Mouse (Mus musculus) neural tube, embryonic 14.5 days (tissue): Measurements from ENCODE around the gene Chrna9. TPM values are rescaled to one million over a fixed set of nuclear protein-coding genes. Genes with fewer than 3 reads are reported as not detected.
"Not testable (repeated sequence)": the region's sequence is repeated elsewhere in the genome, so short reads cannot be mapped to it uniquely, and the experiment has no call there.

Source experiments
- ATAC-seq: fragments of 200-750 bp; cut with Nextera tagmentation; 2 replicates; pipeline ENCODE4 v1.8.0; 2017; ENCODE audit warnings: low read depth, mild to moderate bottlenecking, moderate TSS enrichment, moderate library complexity
- H3K27ac ChIP-seq: fragments of 300-500 bp; sonication (generic); 2 replicates; pipeline ENCODE4 v1.5.1; 2014; ENCODE audit warnings: low read depth, mild to moderate bottlenecking, control low read depth, low read length, moderate library complexity, mixed read lengths
- H3K27me3 ChIP-seq: fragments of 300-500 bp; sonication (generic); 2 replicates; pipeline ENCODE4 v1.6.1; 2014; ENCODE audit warnings: low read length; ENCODE audit not compliant: control insufficient read depth, insufficient read depth
- H3K36me3 ChIP-seq: fragments of 300-500 bp; sonication (generic); 2 replicates; pipeline ENCODE4 v1.6.1; 2014; ENCODE audit warnings: low read length, mixed read lengths; ENCODE audit not compliant: control insufficient read depth, insufficient read depth
- H3K4me1 ChIP-seq: fragments of 300-500 bp; sonication (generic); 2 replicates; pipeline ENCODE4 v1.6.1; 2014; ENCODE audit warnings: low read length; ENCODE audit not compliant: control insufficient read depth, insufficient read depth
- H3K4me2 ChIP-seq: fragments of 300-500 bp; sonication (generic); 2 replicates; pipeline ENCODE4 v1.6.1; 2014; ENCODE audit warnings: mild to moderate bottlenecking, low read depth, low read length, control low read depth
- H3K4me3 ChIP-seq: fragments of 300-500 bp; sonication (generic); 2 replicates; pipeline ENCODE4 v1.5.1; 2014; ENCODE audit warnings: low read depth, low read length, control low read depth, mixed read lengths
- H3K9ac ChIP-seq: fragments of 300-500 bp; sonication (generic); replicated peaks from 2 replicates; pipeline ENCODE4 v1.6.1; 2014; ENCODE audit warnings: low read depth, mild to moderate bottlenecking, control low read depth, low read length, mixed read lengths
- H3K9me3 ChIP-seq: fragments of 300-500 bp; sonication (generic); 2 replicates; pipeline ENCODE4 v1.6.1; 2016; ENCODE audit warnings: low read length; ENCODE audit not compliant: control insufficient read depth
- WGBS: fragments of 180-500 bp; shearing (Covaris S2); extraction: QIAGEN DNeasy Blood & Tissue Kit; methylation state at CpG from one replicate; pipeline ENCODE4 v1.1.7; 2014; 5-methylcytosine and 5-hydroxymethylcytosine counted together
- polyA plus RNA-seq: library from polyadenylated mRNA; unstranded; fragments of >200 nt; fragmentation: Nextera tagmentation; extraction: Ambion mirVana; gene quantifications from 2 replicates; pipeline ENCODE4 v1.2.1, GENCODE M21; 2014

The Chrna9 gene
- polyA plus RNA-seq, 1 experiment from 2014 or later, result not detected

GRCm38 (mm10) chr5:65960597-65960950 is 25.9 kb downstream of the Chrna9 start:
- no peaks in the 10 kb centered on the region for H3K36me3 ChIP-seq
- no peaks in the 10 kb centered on the region for H3K4me1 ChIP-seq
- no peak for ATAC-seq
- no peaks in the 10 kb centered on the region for H3K9me3 ChIP-seq
- H3K9ac ChIP-seq, result no peak overlapping the region
- no peaks in the 10 kb centered on the region for H3K27me3 ChIP-seq
- no peak overlapping the region for H3K27ac ChIP-seq
- H3K4me2 ChIP-seq, result no peak overlapping the region
- 91% methylated on average over 11 of the region's 11 CpGs for WGBS
- H3K4me3 ChIP-seq, result no peak overlapping the region

GRCm38 (mm10) chr5:65963291-65963690 is 28.6 kb downstream of the Chrna9 start:
- Histone ChIP-seq H3K27me3 (no peaks in the 10 kb centered on the region), H3K36me3 (no peaks in the 10 kb centered on the region), H3K9me3 (no peaks in the 10 kb centered on the region), H3K4me2 (no peak overlapping the region), H3K9ac (no peak overlapping the region), H3K27ac (no peak overlapping the region), H3K4me1 (no peaks in the 10 kb centered on the region), H3K4me3 (no peak overlapping the region)
- WGBS, result 92% methylated on average over 5 of the region's 5 CpGs
- ATAC-seq, result no peak

- H3K4me1 ChIP-seq, result no peaks in the 10 kb centered on the region
- no peak overlapping the region for H3K4me2 ChIP-seq
- no peak overlapping the region for H3K27ac ChIP-seq
- H3K4me3 ChIP-seq, result no peak overlapping the region
- H3K9ac ChIP-seq, result no peak overlapping the region
- no peak for ATAC-seq
- H3K27me3 ChIP-seq, result no peaks in the 10 kb centered on the region
- H3K36me3 ChIP-seq, result no peaks in the 10 kb centered on the region
- WGBS, result 69% methylated on average over 7 of the region's 7 CpGs
- no peaks in the 10 kb centered on the region for H3K9me3 ChIP-seq
Measured at GRCm38 (mm10) chr5:65965771-65966279, 31.1 kb downstream of the Chrna9 start.

GRCm38 (mm10) chr5:65967091-65967490 is 32.4 kb downstream of the Chrna9 start:
- Histone ChIP-seq H3K4me3 (no peak overlapping the region), H3K9me3 (no peaks in the 10 kb centered on the region), H3K27ac (no peak overlapping the region), H3K4me1 (no peaks in the 10 kb centered on the region), H3K9ac (no peak overlapping the region), H3K36me3 (no peaks in the 10 kb centered on the region), H3K4me2 (no peak overlapping the region), H3K27me3 (no peaks in the 10 kb centered on the region)
- WGBS, result 70% methylated on average over 12 of the region's 12 CpGs
- ATAC-seq, result no peak

- H3K4me1 ChIP-seq, result no peaks in the 10 kb centered on the region
- 97% methylated on average over 3 of the region's 3 CpGs for WGBS
- H3K9ac ChIP-seq, result no peak overlapping the region
- no peaks in the 10 kb centered on the region for H3K27me3 ChIP-seq
- H3K27ac ChIP-seq, result no peak overlapping the region
- no peaks in the 10 kb centered on the region for H3K36me3 ChIP-seq
- no peaks in the 10 kb centered on the region for H3K9me3 ChIP-seq
- H3K4me3 ChIP-seq, result no peak overlapping the region
- no peak overlapping the region for H3K4me2 ChIP-seq
- ATAC-seq, result no peak
Measured at GRCm38 (mm10) chr5:65968004-65968403, 33.3 kb downstream of the Chrna9 start.

GRCm38 (mm10) chr5:65973189-65973588 is 38.5 kb downstream of the Chrna9 start:
- no peak overlapping the region for H3K4me3 ChIP-seq
- H3K9ac ChIP-seq, result no peak overlapping the region
- no peak overlapping the region for H3K4me2 ChIP-seq
- ATAC-seq, result no peak
- H3K27me3 ChIP-seq, result no peaks in the 10 kb centered on the region
- no peaks in the 10 kb centered on the region for H3K4me1 ChIP-seq
- H3K27ac ChIP-seq, result no peak overlapping the region
- H3K36me3 ChIP-seq, result no peaks in the 10 kb centered on the region
- 79% methylated on average over 2 of the region's 2 CpGs for WGBS
- no peaks in the 10 kb centered on the region for H3K9me3 ChIP-seq

- Histone ChIP-seq H3K4me3 (no peak overlapping the region), H3K9me3 (no peaks in the 10 kb centered on the region), H3K9ac (no peak overlapping the region), H3K27me3 (no peaks in the 10 kb centered on the region), H3K36me3 (no peaks in the 10 kb centered on the region), H3K4me1 (no peaks in the 10 kb centered on the region), H3K4me2 (no peak overlapping the region), H3K27ac (no peak overlapping the region)
- WGBS, result 89% methylated on average over 13 of the region's 13 CpGs
- ATAC-seq, result no peak
Measured at GRCm38 (mm10) chr5:65975731-65976130, 41.0 kb downstream of the Chrna9 start.

GRCm38 (mm10) chr5:65986426-65986825 is 51.7 kb downstream of the Chrna9 start:
- Histone ChIP-seq H3K4me1 (no peaks in the 10 kb centered on the region), H3K27me3 (no peaks in the 10 kb centered on the region), H3K4me2 (no peak overlapping the region), H3K9ac (no peak overlapping the region), H3K4me3 (no peak overlapping the region), H3K36me3 (no peaks in the 10 kb centered on the region), H3K27ac (no peak overlapping the region), H3K9me3 (no peaks in the 10 kb centered on the region)
- 93% methylated on average over 5 of the region's 5 CpGs for WGBS
- ATAC-seq, result no peak

- not testable (repeated sequence) for H3K27me3 ChIP-seq, H3K9ac ChIP-seq, H3K9me3 ChIP-seq, H3K4me3 ChIP-seq, H3K27ac ChIP-seq, ATAC-seq, H3K4me1 ChIP-seq, H3K36me3 ChIP-seq, H3K4me2 ChIP-seq
- WGBS, result 77% methylated on average over 3 of the region's 3 CpGs
Measured at GRCm38 (mm10) chr5:65987004-65987403, 52.3 kb downstream of the Chrna9 start.

- WGBS, result 94% methylated on average over 2 of the region's 2 CpGs
Measured at GRCm38 (mm10) chr5:65991191-65991590, 56.5 kb downstream of the Chrna9 start.

More at GRCm38 (mm10) chr5:65991191-65991590, 56.5 kb downstream of the Chrna9 start:
- Histone ChIP-seq H3K27me3 (no peaks in the 10 kb centered on the region), H3K36me3 (no peaks in the 10 kb centered on the region), H3K9ac (no peak overlapping the region), H3K4me3 (no peak overlapping the region), H3K9me3 (no peaks in the 10 kb centered on the region), H3K4me2 (no peak overlapping the region), H3K27ac (no peak overlapping the region), H3K4me1 (no peaks in the 10 kb centered on the region)
- no peak for ATAC-seq
